Mouse (Mus musculus) left cerebral cortex, postnatal 4 days (tissue): ENCODE results near the gene Six3. TPM values are rescaled to one million over a fixed set of nuclear protein-coding genes. Genes with fewer than 3 reads are reported as not detected.

Source experiments
- DNase-seq: peaks from one replicate; pipeline ENCODE4 v3.0.0-alpha.2; 2022
- intact Hi-C: fragments of 180-260 bp; cut with DNase I; formaldehyde crosslinking; loops from one replicate; pipeline ENCODE4 v1.15.1; 2025
- total RNA-seq, 2 experiments: library from RNA; stranded (reverse); gene quantifications; 2 replicates each; pipeline ENCODE4 v1.2.3; 2021

Six3 gene
- total RNA-seq: 1 to 10 TPM; 2.4 to 6.4 TPM

GRCm38 (mm10) chr17:85613266-85613860 is at the start of gene Six3:
Gene Six3, plus strand, starts transcription at chr17:85613608.
- DNase-seq: no peak
- intact Hi-C loops: no loop called here

DNA sequence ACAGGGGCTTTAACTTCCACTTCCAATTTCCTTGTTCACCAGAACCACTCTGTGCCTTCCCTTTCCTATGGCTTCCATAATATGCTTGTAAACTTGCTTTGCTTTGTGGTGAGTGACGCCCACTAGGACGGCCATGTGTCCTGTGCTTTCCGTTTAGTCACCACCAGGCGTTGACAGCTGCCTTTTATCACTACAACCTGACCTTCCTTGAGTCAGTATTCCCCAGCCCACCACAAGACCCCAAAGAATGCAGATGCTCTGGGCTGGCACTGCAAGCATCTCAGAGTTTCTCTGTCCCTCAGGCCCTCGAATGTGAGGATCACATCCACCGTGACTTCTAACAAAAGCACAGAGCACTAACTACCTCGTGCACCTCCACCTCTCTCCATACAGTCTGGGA is 49.3 kb upstream of the Six3 start:
- intact Hi-C loops: no loop called here
- no peak for DNase-seq

DNA sequence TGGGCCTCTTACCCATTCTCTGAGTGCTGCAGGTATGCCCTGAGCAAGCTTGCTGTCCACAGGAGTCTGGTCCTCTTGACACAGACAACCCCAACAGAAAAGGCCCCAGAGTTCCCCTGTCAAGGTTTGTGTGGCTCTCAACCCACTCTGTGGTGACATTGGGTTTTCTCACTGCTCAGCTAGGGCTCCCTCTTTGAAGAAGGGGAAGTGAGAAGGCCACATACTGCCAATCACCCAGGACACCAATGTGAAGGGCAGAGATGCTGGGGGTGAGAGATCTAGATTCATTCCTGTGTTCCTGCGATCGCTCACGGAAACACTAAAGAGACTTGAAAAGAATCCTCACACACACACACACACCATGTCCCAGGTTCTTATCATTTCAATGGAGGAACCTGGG is 39.4 kb upstream of the Six3 start:
- no peak for DNase-seq
- intact Hi-C loops: no loop called here

- intact Hi-C loops: no loop called here
- DNase-seq: no peak
These were observed 35.1 kb upstream of the Six3 start for GRCm38 (mm10) chr17:85578290-85578689.

DNA sequence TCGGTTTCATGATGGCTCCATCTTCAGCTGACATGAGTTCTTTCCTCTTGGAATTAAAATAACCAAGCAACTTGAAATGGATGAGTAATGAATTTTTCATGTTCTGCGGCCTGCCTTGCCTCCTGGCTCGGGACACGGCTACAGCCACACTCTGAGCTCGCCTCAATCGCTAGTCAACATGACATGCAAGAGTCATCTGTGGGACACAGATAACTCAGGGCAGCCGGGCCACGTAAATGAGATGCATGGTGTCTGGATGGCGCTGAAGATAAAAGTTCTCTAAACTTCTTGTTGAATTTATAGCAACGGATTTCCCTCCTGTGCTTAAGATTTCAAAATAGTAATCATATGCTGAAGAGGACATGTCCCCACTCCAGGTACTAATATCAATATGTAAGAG is 34.1 kb upstream of the Six3 start:
- intact Hi-C loops: no loop called here
- no peak for DNase-seq

- intact Hi-C loops: no loop called here
- peak; percentile 34 for DNase-seq
These were observed 33.2 kb upstream of the Six3 start for GRCm38 (mm10) chr17:85580221-85580620.

DNA sequence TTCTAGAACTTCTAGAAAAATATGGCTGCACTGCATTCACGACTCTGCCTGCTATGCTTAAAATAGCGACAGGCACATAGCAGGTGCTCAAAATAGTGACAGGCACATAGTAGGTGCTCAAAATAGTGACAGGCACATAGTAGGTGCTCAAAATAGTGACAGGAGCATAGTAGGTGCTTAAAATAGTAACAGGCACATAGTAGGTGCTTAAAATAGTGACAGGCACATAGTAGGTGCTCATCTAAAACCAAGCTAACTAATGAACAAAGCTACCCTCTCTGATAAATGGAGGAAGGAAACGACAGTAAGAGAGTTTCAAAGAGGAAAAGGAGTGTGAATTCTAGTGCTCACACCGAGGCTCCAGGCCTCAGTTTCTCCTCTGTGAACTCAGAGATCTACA is 29.2 kb upstream of the Six3 start:
- DNase-seq: no peak
- intact Hi-C loops: no loop called here

GRCm38 (mm10) chr17:85584573-85584972 is 28.8 kb upstream of the Six3 start:
- intact Hi-C loops: no loop called here
- DNase-seq: no peak

DNA sequence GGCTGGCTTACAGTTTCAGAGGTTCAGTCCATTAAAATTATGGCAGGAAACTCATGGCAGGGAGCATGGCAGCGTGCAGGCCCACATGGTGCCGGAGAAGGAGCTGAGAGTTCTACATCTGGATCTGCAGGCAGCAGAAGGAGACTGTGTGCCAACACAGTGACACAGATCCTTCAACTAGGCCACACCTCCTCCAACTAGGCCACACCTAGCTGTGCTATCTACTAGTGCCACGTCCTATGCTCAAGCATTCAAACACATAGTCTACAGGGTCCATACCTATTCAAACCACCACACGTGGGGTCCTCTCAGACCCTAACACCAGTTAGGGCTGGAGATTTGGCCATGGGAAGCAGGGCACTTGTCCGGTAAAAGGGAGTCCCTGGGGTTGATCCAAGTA is 27.6 kb upstream of the Six3 start:
- intact Hi-C loops: no loop called here
- no peak for DNase-seq

- intact Hi-C loops: no loop called here
- no peak for DNase-seq
These were observed 21.4 kb upstream of the Six3 start for GRCm38 (mm10) chr17:85591976-85592375.

DNA sequence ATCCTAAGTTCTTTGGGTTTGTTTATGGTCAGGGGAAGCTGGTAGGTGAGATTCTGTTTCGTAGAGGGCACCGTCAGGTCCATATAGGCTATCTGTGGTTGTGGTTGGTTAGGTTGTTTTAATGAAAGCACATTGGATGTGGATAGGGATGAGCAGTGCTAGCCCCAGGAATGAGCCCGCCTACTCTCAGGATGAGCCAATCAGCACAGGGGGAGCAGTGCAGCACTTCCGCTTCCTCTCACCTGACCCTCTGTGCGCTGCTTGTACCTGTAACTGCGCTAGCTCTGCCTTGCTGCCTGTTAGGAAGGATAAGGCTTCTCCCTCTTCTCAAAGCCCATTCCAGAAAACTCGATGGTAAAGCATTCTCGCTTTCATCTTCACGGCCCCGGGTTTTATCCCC is 17.6 kb upstream of the Six3 start:
- intact Hi-C loops: no loop called here

GRCm38 (mm10) chr17:85596341-85596890 is 17.0 kb upstream of the Six3 start:
- no peak for DNase-seq
- intact Hi-C loops: no loop called here

More for the DNA sequence above, 17.6 kb upstream of the Six3 start:
- no peak for DNase-seq

DNA sequence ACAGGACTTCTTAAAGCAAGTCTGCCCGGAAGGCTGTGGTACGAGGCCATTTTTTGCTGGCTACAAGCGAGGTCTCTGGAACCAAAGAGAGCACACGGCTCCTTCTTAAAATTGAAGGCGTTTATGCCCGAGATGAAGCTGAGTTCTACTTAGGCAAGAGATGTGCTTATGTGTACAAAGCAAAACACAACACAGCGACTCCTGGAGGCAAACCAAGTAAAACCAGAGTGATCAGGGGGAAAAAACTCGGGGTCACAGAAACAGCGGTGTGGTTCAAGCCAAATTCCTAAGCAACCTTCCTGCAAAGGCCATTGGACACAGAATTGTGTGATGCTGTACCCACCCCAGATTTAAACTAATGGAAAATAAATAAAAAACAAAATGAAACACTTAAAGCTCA is 13.9 kb upstream of the Six3 start:
- no peak for DNase-seq
- intact Hi-C loops: no loop called here

DNA sequence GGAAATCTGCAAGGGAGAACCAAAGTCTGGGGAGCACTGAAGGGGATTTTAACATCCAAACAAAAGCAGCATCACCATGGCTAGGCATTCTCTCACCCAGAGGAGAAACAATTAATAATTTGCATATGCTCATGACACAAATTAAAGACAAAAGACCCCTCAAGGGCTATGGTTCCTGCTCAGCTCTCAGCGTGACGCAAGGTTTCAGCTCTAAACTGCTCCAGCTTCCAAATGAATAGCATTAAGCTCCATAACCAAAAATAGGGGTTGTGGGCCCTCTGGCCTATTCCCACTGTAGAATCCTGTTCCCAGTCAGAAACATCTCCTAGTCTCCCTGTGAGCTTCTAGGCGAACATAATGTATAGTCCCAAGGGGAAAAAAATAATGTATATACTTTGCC is 6.9 kb upstream of the Six3 start:
- intact Hi-C loops: loop anchor here (10.0 kb wide), 1 partner anchor 122 kb away; no protein-coding TSS in a partner anchor

DNA sequence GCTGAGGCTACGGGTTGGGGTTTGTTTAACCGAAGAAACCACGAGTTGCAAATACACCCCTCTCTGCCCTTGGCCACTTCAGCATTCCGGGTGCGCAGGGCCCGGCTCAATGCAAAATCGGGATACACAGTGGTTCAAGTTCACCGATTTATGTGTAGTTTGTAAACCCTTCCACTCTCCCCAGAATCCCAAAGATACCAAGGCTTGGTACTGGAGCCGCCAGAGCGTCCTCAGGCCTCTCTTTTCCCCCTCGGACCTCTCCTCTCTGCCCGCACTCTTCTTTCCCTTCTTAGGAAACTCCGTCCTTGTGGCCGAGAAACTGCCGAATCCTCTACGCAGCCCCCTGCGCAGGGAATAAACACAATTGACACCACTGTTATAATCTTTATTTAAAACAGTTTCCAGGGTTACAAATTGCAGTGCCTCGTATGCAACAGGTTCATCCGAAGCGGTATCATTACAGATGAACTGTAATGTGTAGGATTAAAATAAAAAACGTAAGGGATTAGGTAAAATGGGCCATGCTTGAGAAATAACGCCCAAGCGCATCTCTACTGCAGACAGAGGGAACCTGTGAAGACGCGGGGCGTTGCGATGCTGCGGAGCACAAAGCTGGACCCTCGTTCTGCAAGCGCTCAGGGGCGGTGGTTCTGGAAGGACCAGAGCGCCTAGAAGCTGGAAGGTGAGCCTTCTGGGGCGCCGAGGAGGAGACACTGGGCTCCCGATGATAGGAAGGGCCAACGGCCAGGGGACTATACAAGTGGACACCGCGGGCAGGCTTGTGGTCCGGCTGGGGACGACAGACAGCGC is 5.6 kb upstream of the Six3 start:
- intact Hi-C loops: loop anchor here (10.0 kb wide), 1 partner anchor 123 kb away; no protein-coding TSS in a partner anchor
- DNase-seq: no peak

More for the DNA sequence above, 6.9 kb upstream of the Six3 start:
- no peak for DNase-seq

DNA sequence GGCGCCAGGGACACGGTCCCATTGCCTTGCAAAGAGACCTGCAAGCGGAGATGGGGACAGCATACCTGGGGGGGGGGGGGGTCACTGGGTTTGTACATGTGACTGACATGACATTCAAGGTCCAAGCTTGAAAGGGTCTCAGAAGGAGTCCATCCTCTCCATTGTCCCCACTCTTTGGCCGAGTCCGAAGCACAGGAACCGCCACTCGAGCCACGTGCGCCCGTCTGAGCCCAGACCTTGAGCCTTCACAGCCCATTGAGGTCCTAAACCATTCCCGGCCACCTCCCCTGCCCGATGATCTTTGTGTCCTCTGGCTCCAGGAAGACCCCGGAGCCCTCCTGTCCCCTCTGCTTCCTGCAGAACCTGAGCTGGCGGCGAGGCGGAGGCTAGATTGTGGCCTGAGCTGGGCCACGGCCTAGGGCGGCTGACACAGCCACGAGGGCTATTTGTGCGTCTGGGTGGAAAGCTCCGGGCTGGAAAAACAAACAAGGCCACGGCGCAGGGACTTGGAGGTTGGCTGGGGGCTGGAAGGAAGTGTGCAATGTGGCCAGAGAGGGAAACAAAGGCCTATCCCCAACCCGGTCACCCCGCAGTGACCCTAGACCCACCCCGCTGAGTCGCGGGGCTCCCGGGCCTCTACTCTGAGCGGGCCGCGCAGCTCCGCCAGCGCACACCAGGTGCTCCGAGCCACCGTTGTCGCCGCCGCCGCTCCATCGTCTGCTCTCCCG is 4.9 kb upstream of the Six3 start:
- intact Hi-C loops: loop anchor here (10.0 kb wide), 1 partner anchor 124 kb away; no protein-coding TSS in a partner anchor
- DNase-seq: no peak

DNA sequence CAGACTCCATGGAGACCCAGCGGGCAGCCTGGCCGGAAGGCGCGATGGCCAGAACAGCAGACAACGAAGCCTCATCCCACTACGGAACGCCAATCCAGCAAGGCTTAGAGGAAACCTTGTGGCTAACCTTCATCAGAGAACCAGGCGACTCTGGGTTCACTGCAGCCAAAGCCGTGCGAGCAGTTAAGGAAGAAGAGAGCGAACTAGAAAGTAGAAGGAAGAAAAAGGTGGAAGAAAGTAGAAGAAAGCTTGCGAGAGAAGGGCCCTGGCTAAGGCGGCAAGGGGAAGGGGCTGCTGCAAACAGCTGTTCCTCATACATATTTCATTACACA is 4.3 kb upstream of the Six3 start:
- intact Hi-C loops: loop anchor here (10.0 kb wide), 1 partner anchor 124 kb away; no protein-coding TSS in a partner anchor
- DNase-seq: no peak

- no peak for DNase-seq
- intact Hi-C loops: loop anchor here (10.0 kb wide), 1 partner anchor 125 kb away; no protein-coding TSS in a partner anchor
These were observed 3.6 kb upstream of the Six3 start for GRCm38 (mm10) chr17:85609621-85610392.

DNA sequence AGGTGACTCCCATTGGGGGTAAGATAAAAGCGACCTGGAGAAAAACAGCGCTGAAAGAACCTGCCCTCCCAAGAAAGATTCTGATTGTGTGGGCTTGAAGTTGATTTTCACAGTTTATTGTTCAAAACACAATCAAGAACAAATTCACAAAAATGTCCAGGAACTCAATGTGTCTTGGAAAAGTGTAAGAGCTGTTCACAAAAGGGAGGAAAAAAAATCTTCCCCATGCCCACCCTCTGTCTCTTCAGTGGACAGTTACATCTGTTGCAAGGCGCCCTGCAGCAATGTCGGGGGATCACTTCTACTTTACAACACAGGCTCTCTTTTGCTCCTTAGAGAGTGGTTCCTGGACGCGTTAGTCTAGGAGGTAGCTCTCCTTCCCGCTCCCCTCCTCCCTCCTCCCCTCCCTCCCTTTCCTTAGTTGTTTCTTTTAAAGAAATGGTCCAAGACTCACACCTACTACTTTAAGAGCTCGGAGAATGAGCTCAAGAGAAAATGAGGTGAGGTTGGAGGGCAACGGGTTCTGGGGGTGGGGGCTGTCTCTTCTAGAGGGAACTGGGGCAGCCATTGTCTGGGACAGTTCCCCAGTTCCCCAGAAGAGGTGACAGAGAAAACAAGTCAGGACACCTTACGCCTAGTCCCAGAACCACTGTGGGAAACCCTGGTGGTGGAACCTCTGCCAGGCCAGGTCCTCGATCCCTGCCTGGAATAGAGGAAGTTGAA is 2.9 kb upstream of the Six3 start:
- no peak for DNase-seq
- intact Hi-C loops: no loop called here
